Mouse (Mus musculus) right cerebral cortex, postnatal 4 days (tissue): ENCODE measurements at regions not wholly inside any gene's neighbourhood (a gene's known extent, or its start where the extent isn't known, plus 50 kb on each side); places are given as distances from the start of the nearest gene placed in this dataset.

Experiments used
- DNase-seq: peaks from one replicate; pipeline ENCODE4 v3.0.0-alpha.2; 2022

GRCm38 (mm10) chr12:25248681-25249366 is 151.9 kb upstream of the Id2 start:
- no peak for DNase-seq

GRCm38 (mm10) chr12:25246566-25246965 is 149.6 kb upstream of the Id2 start:
- no peak for DNase-seq

- DNase-seq = no peak
These were observed 148.7 kb upstream of the Id2 start for GRCm38 (mm10) chr12:25245661-25246060.

GRCm38 (mm10) chr12:25245251-25245650 is 148.3 kb upstream of the Id2 start:
- no peak for DNase-seq

GRCm38 (mm10) chr12:25244666-25245065 is 147.7 kb upstream of the Id2 start:
- no peak for DNase-seq

- no peak for DNase-seq
These were observed 147.0 kb upstream of the Id2 start for GRCm38 (mm10) chr12:25243901-25244300.

- DNase-seq = no peak
These were observed 145.4 kb upstream of the Id2 start for GRCm38 (mm10) chr12:25242369-25242768.

GRCm38 (mm10) chr12:25241675-25242074 is 144.7 kb upstream of the Id2 start:
- no peak for DNase-seq

- no peak for DNase-seq
These were observed 143.9 kb upstream of the Id2 start for GRCm38 (mm10) chr12:25240796-25241195.

- DNase-seq = peak; percentile 23
These were observed 143.2 kb upstream of the Id2 start for GRCm38 (mm10) chr12:25240142-25240541.

- no peak for DNase-seq
These were observed 138.1 kb upstream of the Id2 start for GRCm38 (mm10) chr12:25235071-25235470.

- no peak for DNase-seq
These were observed 137.7 kb upstream of the Id2 start for GRCm38 (mm10) chr12:25234636-25235035.

- no peak for DNase-seq
These were observed 136.1 kb upstream of the Id2 start for GRCm38 (mm10) chr12:25233027-25233535.

- DNase-seq = no peak
These were observed 135.6 kb upstream of the Id2 start for GRCm38 (mm10) chr12:25232358-25233026.

- DNase-seq = no peak
These were observed 131.8 kb upstream of the Id2 start for GRCm38 (mm10) chr12:25228708-25229107.

GRCm38 (mm10) chr12:25227736-25228135 is 130.8 kb upstream of the Id2 start:
- DNase-seq = no peak

- no peak for DNase-seq
These were observed 127.7 kb upstream of the Id2 start for GRCm38 (mm10) chr12:25224644-25225043.

GRCm38 (mm10) chr12:25224201-25224600 is 127.3 kb upstream of the Id2 start:
- no peak for DNase-seq

GRCm38 (mm10) chr12:25223539-25223938 is 126.6 kb upstream of the Id2 start:
- DNase-seq = no peak

- no peak for DNase-seq
These were observed 123.8 kb upstream of the Id2 start for GRCm38 (mm10) chr12:25220780-25221106.

- DNase-seq = no peak
These were observed 123.3 kb upstream of the Id2 start for GRCm38 (mm10) chr12:25220096-25220779.

GRCm38 (mm10) chr12:25219546-25219945 is 122.6 kb upstream of the Id2 start:
- no peak for DNase-seq

- DNase-seq = no peak
These were observed 120.0 kb upstream of the Id2 start for GRCm38 (mm10) chr12:25216792-25217516.
